Mouse (Mus musculus) cortical plate, adult 2 months (tissue): Measurements from ENCODE around the gene Slc38a7. TPM values are rescaled to one million over a fixed set of nuclear protein-coding genes. Genes with fewer than 3 reads are reported as not detected.

ENCODE experiments used
- H3K27ac ChIP-seq: fragments of 200-500 bp; 2 replicates; pipeline ENCODE4 v1.5.1; 2012; ENCODE audit warnings: low read length, control low read depth, inconsistent platforms; ENCODE audit not compliant: insufficient read depth
- H3K4me1 ChIP-seq: fragments of 200-500 bp; 2 replicates; pipeline ENCODE4 v1.6.1; 2011; ENCODE audit warnings: low read length; ENCODE audit not compliant: control insufficient read depth, insufficient read depth
- H3K4me3 ChIP-seq: fragments of 200-500 bp; 2 replicates; pipeline ENCODE4 v1.5.1; 2011; ENCODE audit warnings: mild to moderate bottlenecking, low read length, control low read depth; ENCODE audit not compliant: insufficient read depth
- CTCF ChIP-seq: fragments of 200-500 bp; IDR thresholded peaks from 2 replicates; pipeline ENCODE4 v1.5.1; 2011; ENCODE audit warnings: mild to moderate bottlenecking, control low read depth, low read length; ENCODE audit not compliant: insufficient read depth; ENCODE audit errors: extremely low read depth
- POLR2A ChIP-seq: fragments of 200-500 bp; IDR thresholded peaks from 2 replicates; pipeline ENCODE4 v1.6.1; 2011; ENCODE audit warnings: mild to moderate bottlenecking, low read length, control low read depth; ENCODE audit not compliant: insufficient read depth; ENCODE audit errors: extremely low read depth
- polyA plus RNA-seq: library from polyadenylated mRNA; depleted of rRNA; stranded (reverse); fragments of >200 nt; gene quantifications from 2 replicates; pipeline ENCODE4 v1.2.3, GENCODE M21; 2012; rRNA removed

The Slc38a7 gene
- polyA plus RNA-seq = 29.5 and 30.1 TPM in 2 replicates

DNA sequence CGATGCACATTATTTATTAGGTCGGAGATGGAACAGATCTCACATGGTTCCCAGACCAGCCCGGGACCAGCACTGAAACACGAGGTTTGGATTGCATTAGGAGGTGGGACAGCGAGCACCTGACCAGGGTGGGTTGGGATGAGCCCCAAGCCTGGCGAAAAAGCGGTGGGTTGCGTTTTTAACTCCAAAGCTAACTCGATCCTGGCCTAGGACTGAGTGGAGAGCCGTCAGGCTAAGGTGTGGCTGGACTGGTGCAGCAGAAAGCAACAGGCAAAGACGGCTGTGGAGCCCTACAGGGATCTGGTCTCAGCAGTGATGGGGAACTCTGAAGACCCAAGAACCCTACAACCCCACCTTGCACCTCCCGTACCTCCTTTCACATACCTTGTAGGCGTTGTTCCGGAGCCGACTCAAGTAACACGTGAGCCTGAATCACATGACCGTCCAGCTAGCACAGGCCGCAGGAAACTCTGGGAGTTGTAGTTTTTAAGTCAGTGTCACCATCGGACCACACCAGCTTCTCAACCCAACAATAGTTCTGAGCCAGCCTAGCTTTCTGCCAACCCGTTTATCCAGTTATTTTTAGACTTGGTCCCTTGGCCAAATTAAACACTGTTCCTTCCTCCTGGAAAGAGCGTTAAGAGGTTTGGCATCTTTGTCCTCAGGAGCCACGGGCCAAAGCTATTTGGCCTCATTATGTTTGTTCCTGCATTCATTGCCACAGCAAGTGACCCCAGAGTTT, at the start of gene Slc38a7:
TSS of gene Slc38a7 (minus strand) at position 438 of the 742 bp plus-strand sequence.
- Histone ChIP-seq H3K27ac (no peak within 1 kb of the TSS), H3K4me3 (peak within 1 kb of the TSS; percentile 76), H3K4me1 (no peaks in the 10 kb centered on the region)
- TF ChIP-seq POLR2A (peak; percentile 79), CTCF (no peak)

DNA sequence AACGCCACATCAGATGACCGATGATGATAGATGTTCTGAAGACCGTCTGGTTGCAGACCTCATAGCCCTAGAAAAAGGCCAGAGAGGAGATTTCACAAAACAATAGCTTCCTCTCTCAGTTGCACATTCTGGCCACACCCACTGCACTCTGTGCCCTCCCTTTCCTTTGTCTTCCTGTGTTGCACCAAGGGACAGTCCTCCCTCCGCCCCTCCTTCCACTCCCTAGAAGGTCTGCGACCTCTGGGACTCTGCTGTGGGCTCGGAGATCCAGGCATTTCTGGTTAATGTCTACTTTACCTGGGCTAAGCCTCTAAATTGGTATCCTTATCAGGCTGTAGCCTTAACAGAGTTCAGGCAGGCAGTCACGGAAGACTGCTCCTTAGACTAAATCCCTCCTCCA, 48.5 kb upstream of the Slc38a7 start:
- no peak overlapping the region for H3K27ac ChIP-seq
- no peak overlapping the region for H3K4me3 ChIP-seq
- TF ChIP-seq CTCF = no peak
- no peak for TF ChIP-seq POLR2A
- no peaks in the 10 kb centered on the region for H3K4me1 ChIP-seq

DNA sequence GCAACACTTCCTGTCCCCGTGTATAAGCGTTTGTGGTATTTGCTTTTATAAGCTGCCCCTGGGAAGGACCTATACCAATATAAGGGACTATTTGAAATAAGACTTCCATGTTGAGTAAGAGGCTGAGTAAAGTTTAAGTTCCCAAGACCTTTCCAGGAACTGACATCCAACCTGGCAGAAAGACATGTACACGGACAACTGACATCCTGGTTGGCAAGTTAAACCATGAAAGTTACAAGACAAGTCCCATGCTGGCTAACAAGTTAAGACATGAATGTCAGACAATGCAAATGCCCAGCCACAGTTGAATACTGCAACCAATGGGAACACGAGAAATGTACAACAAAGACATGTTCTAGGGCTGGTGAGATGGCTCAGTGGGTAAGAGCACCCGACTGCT, 40.4 kb upstream of the Slc38a7 start:
- no peak overlapping the region for H3K27ac ChIP-seq
- H3K4me1 ChIP-seq = no peaks in the 10 kb centered on the region
- no peak for TF ChIP-seq CTCF
- no peak for TF ChIP-seq POLR2A
- H3K4me3 ChIP-seq = no peak overlapping the region

DNA sequence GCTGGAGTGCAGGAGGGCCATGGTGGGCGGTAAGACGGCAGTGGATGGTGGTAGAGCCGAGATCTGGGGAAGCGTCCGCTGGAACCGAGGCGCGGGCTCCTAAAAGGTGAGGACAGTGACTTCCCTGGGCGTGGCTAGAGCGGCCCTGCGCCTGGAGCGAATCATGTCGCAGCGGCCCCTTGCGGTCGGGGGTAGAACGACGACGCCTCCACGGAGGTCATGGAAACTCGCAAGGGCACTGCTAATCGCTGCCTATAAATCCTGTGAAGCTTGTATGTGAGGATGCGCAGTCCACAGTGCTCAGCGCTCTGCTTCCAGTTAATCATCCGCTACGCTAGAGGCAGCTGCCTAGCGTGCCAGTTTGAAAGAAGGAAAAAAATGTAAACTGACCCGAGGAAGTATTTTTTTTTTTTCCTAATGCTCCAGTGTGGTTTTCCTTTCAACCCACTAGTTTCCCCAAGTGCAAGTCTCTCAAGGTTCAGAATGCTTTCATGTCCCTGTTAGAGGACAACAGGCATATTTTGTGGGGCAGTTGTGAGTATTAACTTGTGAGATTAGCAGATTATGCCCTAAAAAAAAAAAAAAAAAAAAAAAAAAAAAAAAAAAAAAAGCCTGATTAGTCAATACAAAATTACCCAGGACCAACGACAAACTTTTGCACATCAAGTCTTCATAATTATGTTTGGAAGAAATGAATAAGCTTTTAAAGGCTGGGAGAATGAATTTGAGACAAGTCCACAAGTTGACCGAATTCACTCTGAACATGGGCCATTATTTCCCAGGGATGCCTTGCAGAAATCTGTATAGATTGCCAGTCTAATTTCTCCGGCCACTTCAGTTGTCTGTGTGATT, 35.2 kb upstream of the Slc38a7 start, which contains the start of gene Got2:
TSS of gene Got2 (minus strand) at position 263 of the 852 bp plus-strand sequence.
- H3K4me1 ChIP-seq = peaks cover 2% of the 10 kb centered on the region; the same call in 1 of the 2 replicates
- H3K27ac ChIP-seq = peak within 1 kb of the TSS; percentile 76
- H3K4me3 ChIP-seq = peak within 1 kb of the TSS; percentile 88
- TF ChIP-seq CTCF = peak; percentile 75
- peak; percentile 68; the same call in 1 of the 2 replicates for TF ChIP-seq POLR2A

DNA sequence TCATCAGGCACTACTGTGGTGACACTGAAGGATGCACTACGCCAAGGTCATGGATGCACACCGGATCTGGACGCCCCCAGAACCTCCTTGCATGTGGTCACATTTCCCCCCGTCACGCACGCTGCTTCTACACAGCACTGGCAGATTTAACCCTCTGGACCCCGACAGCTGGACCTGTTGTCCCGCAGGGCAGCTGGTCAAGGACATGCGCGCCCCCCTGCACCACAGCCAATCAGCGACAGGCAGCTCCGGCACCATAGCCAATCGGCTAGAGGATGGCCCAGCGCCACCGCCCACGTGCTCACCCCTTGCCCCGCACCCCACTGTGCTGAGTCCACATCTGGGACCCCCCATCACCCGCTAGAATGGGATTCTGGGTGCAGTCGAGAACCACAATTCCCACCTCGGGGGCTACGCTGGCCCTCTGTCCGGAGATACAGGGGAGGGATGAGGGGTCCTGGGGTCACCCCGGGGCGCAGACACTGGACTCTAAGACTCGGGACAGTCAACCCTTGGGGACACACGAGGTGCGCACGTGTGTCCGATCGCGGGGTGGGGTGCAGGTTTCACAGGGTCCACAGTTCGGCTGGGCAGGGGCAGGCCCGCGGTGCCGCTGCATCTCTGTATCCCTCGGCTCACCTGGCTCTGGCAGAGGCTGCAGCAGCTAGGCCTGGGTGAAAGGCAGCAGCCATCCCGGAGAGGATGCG, 34.4 kb upstream of the Slc38a7 start:
- peak overlapping the region; percentile 76 for H3K27ac ChIP-seq
- TF ChIP-seq POLR2A = no peak
- no peak for TF ChIP-seq CTCF
- peaks cover 2% of the 10 kb centered on the region; the same call in 1 of the 2 replicates for H3K4me1 ChIP-seq
- H3K4me3 ChIP-seq = peak overlapping the region; percentile 88

DNA sequence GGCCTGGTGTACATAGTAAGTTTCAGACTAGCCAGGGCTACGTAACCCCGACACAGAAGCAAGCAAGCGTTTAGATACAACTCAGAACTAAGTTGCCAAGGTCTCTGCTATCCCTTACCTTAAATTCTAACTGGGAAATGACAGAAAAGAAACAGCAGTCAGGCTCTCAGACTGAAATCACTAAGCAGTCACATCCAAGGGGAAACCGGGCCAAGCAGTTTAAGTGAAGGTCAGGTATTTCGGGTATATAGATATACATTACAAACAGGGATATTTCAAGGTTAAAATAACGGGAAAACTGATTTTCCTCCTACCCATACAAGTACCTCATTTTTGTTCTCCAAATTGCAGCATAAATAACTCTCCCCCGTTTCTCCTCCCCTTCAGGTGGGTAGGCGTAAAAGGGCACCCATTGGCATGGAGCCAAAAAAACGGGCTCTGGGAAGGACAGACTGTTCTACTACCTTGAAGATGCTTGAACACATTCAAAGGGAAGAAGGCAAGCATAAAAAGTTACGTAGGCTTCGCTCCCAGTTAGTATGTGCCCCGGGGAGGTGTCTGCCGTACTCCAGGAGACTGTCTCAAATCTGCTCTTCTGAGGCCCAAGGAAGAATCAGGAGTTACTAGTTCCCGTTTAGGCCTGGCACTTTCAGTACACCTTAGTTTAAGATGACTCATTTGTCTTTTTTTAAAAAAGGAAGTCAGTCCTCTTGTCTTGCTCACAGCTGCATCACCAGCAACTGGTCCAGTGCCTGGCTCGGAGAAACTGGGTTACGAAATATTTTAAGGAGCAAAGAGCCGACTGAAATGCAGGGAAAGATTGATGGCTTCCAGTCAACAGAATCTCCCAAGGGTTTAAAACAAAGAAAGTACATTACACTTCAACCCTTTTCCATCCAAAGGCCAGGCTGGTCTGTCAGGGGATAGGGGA, 33.6 kb upstream of the Slc38a7 start:
- peak overlapping the region; percentile 88 for H3K4me3 ChIP-seq
- H3K27ac ChIP-seq = peak overlapping the region; percentile 76
- TF ChIP-seq POLR2A = no peak
- no peak for TF ChIP-seq CTCF
- peaks cover 2% of the 10 kb centered on the region; the same call in 1 of the 2 replicates for H3K4me1 ChIP-seq

DNA sequence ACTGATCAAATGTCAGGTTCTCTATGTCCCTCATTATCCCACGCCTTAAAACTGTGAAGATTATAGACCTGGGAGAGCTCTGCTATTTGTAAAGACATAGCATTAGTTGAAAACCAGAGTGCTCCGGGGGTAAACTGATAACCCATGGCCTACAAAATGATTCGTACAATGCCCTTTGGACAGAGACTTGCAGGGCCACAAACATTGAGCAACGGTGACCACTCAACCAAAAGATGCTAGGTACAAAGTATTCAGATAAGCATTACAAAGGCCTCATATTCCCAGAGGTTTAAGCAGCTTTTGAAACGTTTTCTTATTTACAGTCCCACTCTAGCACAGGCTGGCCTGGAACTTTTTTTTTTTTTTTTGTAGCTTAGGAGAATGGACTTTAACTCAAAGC, 32.6 kb upstream of the Slc38a7 start:
- peak overlapping the region; percentile 88; the same call in 1 of the 2 replicates for H3K4me3 ChIP-seq
- peaks cover 2% of the 10 kb centered on the region; the same call in 1 of the 2 replicates for H3K4me1 ChIP-seq
- TF ChIP-seq CTCF (no peak), POLR2A (no peak)
- no peak overlapping the region for H3K27ac ChIP-seq

DNA sequence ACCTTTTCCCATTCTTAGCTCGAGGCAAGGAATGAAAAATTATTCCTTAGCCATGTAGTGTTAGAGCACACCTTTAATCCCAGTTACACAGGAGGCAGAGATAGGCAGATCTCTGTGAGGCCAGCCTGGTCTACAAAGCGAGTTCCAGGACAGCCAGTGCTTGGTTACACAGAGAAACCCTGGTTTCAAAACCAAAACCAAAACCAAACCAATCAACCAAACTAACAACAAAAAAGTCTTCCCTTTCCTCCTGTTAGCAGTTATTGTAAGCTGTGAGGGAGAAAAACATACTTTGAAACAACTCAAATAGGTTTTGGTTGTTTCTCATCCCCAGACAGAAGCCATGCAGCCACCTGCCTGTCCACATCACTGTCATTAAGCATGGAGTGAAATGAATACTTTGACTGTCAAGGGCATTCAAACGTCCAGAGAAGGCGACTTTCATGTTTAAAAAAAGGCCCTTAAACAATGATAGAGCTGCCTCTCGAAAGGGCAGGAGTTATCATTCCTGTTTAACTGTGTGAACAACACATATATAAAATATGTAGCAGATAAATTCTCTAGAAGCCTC, 32.0 kb upstream of the Slc38a7 start:
- no peak for TF ChIP-seq POLR2A
- TF ChIP-seq CTCF = no peak

More for the DNA sequence above, 32.0 kb upstream of the Slc38a7 start:
- Histone ChIP-seq H3K27ac (no peak overlapping the region), H3K4me3 (no peak overlapping the region), H3K4me1 (peaks cover 2% of the 10 kb centered on the region; the same call in 1 of the 2 replicates)
